Mouse (Mus musculus): ENCODE results near the gene Epas1. TPM values are rescaled to one million over a fixed set of nuclear protein-coding genes. Genes with fewer than 3 reads are reported as not detected.

Epas1 gene
- total and polyA plus RNA-seq, 3 experiments, result not detected

- Histone ChIP-seq H3K79me2 (ENCODE audit: control insufficient read depth, insufficient read depth, low read length, poor library complexity) (no peaks in the 10 kb centered on the region), H3K4me3 (ENCODE audit: control insufficient read depth in 1 of 2, insufficient read depth in 1 of 2, low read depth in 2 of 2, low read length in 2 of 2) (no peak overlapping the region), H3K27ac (ENCODE audit: control insufficient read depth, low read depth, low read length) (no peak overlapping the region), H3K27me3 (ENCODE audit: control insufficient read depth in 1 of 2, insufficient read depth in 2 of 2, low read length in 2 of 2) (peaks cover 0 to 4% of the 10 kb centered on the region in 2 experiments; a peak in 1 of 4 replicates), H3K4me1 (ENCODE audit: control insufficient read depth in 1 of 2, insufficient read depth in 2 of 2, low read length in 2 of 2) (no peaks in the 10 kb centered on the region), H3K36me3 (ENCODE audit: control insufficient read depth in 1 of 2, insufficient read depth in 2 of 2, low read length in 2 of 2) (no peaks in the 10 kb centered on the region), H3K9ac (ENCODE audit: control insufficient read depth, low read depth, low read length, poor library complexity, severe bottlenecking) (no peak overlapping the region), H3K9me3 (replicated peaks; ENCODE audit: insufficient read depth, low read length) (no peaks in the 10 kb centered on the region)
- DNase-seq (ENCODE audit: low read depth, low spot score), result no peak
- no peak for TF ChIP-seq GATA1 (IDR thresholded peaks at IDR 0.05; ENCODE audit: low read depth, low read length)
- no peak for TF ChIP-seq POLR2AphosphoS2 (IDR thresholded peaks at IDR 0.05; ENCODE audit: low read length)
- no peak for TF ChIP-seq TCF12 (IDR thresholded peaks at IDR 0.05; ENCODE audit: low read depth, low read length)
- TF ChIP-seq MAX (IDR thresholded peaks at IDR 0.05; ENCODE audit: low read length), result no peak
- no peak for TF ChIP-seq TBP (IDR thresholded peaks at IDR 0.05; ENCODE audit: low read depth, low read length)
- TF ChIP-seq KAT2A (conservative IDR thresholded peaks at IDR 0.05; ENCODE audit: low read depth, low read length), result no peak
- TF ChIP-seq MYB (IDR thresholded peaks at IDR 0.05; ENCODE audit: low read depth, low read length), result no peak
- no peak for TF ChIP-seq ZKSCAN1 (IDR thresholded peaks at IDR 0.05; ENCODE audit: low read depth, low read length)
- TF ChIP-seq SIN3A (IDR thresholded peaks at IDR 0.05; ENCODE audit: low read length), result no peak
- no peak for TF ChIP-seq JUND (IDR thresholded peaks at IDR 0.05; ENCODE audit: low read depth, low read length)
- no peak for TF ChIP-seq USF1 (IDR thresholded peaks at IDR 0.05; ENCODE audit: low read depth, low read length)
- no peak for TF ChIP-seq UBTF (IDR thresholded peaks at IDR 0.05; ENCODE audit: borderline replicate concordance, insufficient read depth, low read depth, low read length)
- no peak for TF ChIP-seq BHLHE40 (IDR thresholded peaks at IDR 0.05; ENCODE audit: borderline replicate concordance, low read depth, low read length)
- TF ChIP-seq MAZ (IDR thresholded peaks at IDR 0.05; ENCODE audit: low read depth, low read length), result no peak
- TF ChIP-seq RAD21 (IDR thresholded peaks at IDR 0.05; ENCODE audit: low read depth, low read length), result no peak
- TF ChIP-seq MAFK (IDR thresholded peaks at IDR 0.05; ENCODE audit: borderline replicate concordance, low read depth, low read length), result no peak
- TF ChIP-seq ZC3H11A (IDR thresholded peaks at IDR 0.05; ENCODE audit: low read depth, low read length), result no peak
- TF ChIP-seq ZMIZ1 (IDR thresholded peaks at IDR 0.05; ENCODE audit: low read depth, low read length), result no peak
- no peak for TF ChIP-seq POLR2AphosphoS5 (IDR thresholded peaks at IDR 0.05; ENCODE audit: borderline replicate concordance, low read depth, low read length)
- no peak for TF ChIP-seq ELF1 (IDR thresholded peaks at IDR 0.05; ENCODE audit: low read depth, low read length)
Observed at GRCm38 (mm10) chr17:86770848-86771247, 17.3 kb downstream of the Epas1 start.

- Histone ChIP-seq H3K4me3 (ENCODE audit: control insufficient read depth in 1 of 2, insufficient read depth in 1 of 2, low read depth in 2 of 2, low read length in 2 of 2) (no peak overlapping the region), H3K9ac (ENCODE audit: control insufficient read depth, low read depth, low read length, poor library complexity, severe bottlenecking) (no peak overlapping the region), H3K9me3 (replicated peaks; ENCODE audit: insufficient read depth, low read length) (no peaks in the 10 kb centered on the region), H3K27ac (ENCODE audit: control insufficient read depth, low read depth, low read length) (no peak overlapping the region), H3K27me3 (ENCODE audit: control insufficient read depth in 1 of 2, insufficient read depth in 2 of 2, low read length in 2 of 2) (peaks cover 0 to 6% of the 10 kb centered on the region in 2 experiments; a peak in 2 of 4 replicates), H3K79me2 (ENCODE audit: control insufficient read depth, insufficient read depth, low read length, poor library complexity) (no peaks in the 10 kb centered on the region), H3K4me1 (ENCODE audit: control insufficient read depth in 1 of 2, insufficient read depth in 2 of 2, low read length in 2 of 2) (no peaks in the 10 kb centered on the region), H3K36me3 (ENCODE audit: control insufficient read depth in 1 of 2, insufficient read depth in 2 of 2, low read length in 2 of 2) (no peaks in the 10 kb centered on the region)
- TF ChIP-seq POLR2AphosphoS2 (IDR thresholded peaks at IDR 0.05; ENCODE audit: low read length) (no peak), GABPA (IDR thresholded peaks at IDR 0.05; ENCODE audit: low read depth, low read length) (no peak), RAD21 (IDR thresholded peaks at IDR 0.05; ENCODE audit: low read depth, low read length) (no peak), SMC3 (IDR thresholded peaks at IDR 0.05; ENCODE audit: low read depth, low read length) (no peak)
- no peak for DNase-seq (ENCODE audit: low read depth, low spot score)
Observed at GRCm38 (mm10) chr17:86772035-86772434, 18.5 kb downstream of the Epas1 start.
